Mouse (Mus musculus) common myeloid progenitor, adult 5-6 weeks (primary cell): ENCODE results near the gene Plekha5. TPM values are rescaled to one million over a fixed set of nuclear protein-coding genes. Genes with fewer than 3 reads are reported as not detected.
A peak's percentile ranks its signal among the peaks of the same experiment; 100 is the strongest.
"Not testable (repeated sequence)": the region's sequence is repeated elsewhere in the genome, so short reads cannot be mapped to it uniquely, and the experiment has no call there.

Experiments
- ATAC-seq: replicated peaks from 2 replicates; pipeline ENCODE4 v1.8.0; 2016; ENCODE audit warnings: low read depth, mild to moderate bottlenecking, moderate TSS enrichment, inconsistent platforms; ENCODE audit not compliant: poor library complexity, severe bottlenecking
- total RNA-seq: library from RNA; stranded (forward); fragments of 200-1000, 187-1606 nt; gene quantifications from 2 replicates; pipeline ENCODE4 v1.2.3, GENCODE M21; 2017

Gene Plekha5
- total RNA-seq, 1 experiment from 2014 or later: 15.6 TPM

DNA sequence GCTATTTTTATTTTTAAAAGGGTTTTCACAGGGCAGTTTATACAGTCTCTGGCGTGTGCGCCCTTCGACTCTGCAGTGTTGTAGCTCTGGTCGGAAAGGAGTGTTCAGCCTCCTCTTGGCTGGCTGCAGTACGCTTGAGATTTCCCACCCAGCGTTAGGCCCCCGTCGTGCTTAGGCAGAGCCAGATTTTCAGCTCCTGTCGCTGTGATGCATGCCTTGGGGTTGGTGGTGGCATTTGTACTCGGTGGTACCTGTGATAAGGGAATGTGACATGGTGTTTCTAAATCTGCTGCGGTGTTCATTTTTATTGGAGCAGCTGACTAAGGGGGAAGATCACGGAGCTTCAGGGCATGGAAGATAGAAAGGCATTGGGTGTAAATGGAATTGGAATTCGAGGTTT lies 95.2 kb downstream of the Plekha5 start:
- no peak for ATAC-seq

DNA sequence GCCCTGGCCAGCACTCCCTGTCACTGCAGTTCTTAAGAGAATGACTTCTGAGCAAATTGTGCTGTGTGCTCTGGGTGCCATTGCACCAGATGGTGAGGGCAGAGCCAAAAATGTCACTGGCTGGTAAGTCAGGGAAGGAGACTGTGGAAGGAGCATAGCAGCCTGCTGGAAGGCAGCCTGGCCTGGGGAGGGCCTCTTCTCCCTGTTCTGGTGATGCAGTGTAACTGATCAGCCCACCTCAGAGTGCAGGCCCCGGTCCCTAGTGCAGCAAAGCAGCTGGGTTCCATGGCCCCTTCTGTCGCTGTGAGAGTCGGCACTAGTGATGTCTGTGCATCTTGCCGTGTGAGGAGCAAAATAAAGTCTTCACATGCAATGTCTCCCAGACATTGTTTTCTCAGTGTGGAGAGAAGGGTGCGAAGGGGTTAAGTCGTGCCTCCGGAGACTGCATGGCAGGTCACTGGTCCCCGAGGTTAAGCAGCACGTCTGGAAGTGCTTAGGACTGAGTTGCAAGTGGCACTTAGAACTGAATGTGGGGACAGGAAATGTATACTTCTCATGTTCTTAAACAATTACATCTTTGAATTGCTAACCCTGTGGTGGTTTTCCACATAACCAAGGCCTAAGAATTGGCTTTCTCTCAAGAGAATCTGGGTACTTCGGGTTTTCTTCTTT lies 95.8 kb downstream of the Plekha5 start:
- no peak for ATAC-seq

GRCm38 (mm10) chr6:140520961-140521360 lies 97.1 kb downstream of the Plekha5 start:
- no peak for ATAC-seq

- ATAC-seq: no peak
Measured at GRCm38 (mm10) chr6:140521832-140522231, 98.0 kb downstream of the Plekha5 start.

- ATAC-seq: peak; percentile 58
Measured at GRCm38 (mm10) chr6:140523600-140523999, 99.7 kb downstream of the Plekha5 start.

- ATAC-seq: no peak
Measured at GRCm38 (mm10) chr6:140528414-140528813, 104.6 kb downstream of the Plekha5 start.

DNA sequence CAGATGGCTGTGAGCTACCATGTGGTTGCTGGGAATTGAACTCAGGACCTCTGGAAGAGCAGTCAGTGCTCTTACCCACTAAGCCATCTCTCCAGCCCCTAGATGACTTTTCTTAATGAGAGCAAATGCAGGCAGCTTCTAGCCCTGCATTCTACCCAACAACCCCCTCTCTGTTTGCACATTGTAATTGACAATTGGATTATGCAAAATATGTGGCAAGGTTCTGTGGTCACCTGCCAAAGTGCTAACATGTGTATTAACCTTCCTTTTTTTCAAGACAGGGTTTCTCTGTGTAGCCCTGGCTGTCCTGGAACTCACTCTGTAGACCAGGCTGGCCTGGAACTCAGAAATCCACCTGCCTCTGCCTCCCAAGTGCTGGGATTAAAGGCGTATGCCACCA lies 109.0 kb downstream of the Plekha5 start:
- ATAC-seq: not testable (repeated sequence)

- no peak for ATAC-seq
Measured at GRCm38 (mm10) chr6:140533606-140534005, 109.8 kb downstream of the Plekha5 start.

GRCm38 (mm10) chr6:140535504-140535903 lies 111.7 kb downstream of the Plekha5 start:
- ATAC-seq: no peak

- no peak for ATAC-seq
Measured at GRCm38 (mm10) chr6:140541919-140542318, 118.1 kb downstream of the Plekha5 start.

DNA sequence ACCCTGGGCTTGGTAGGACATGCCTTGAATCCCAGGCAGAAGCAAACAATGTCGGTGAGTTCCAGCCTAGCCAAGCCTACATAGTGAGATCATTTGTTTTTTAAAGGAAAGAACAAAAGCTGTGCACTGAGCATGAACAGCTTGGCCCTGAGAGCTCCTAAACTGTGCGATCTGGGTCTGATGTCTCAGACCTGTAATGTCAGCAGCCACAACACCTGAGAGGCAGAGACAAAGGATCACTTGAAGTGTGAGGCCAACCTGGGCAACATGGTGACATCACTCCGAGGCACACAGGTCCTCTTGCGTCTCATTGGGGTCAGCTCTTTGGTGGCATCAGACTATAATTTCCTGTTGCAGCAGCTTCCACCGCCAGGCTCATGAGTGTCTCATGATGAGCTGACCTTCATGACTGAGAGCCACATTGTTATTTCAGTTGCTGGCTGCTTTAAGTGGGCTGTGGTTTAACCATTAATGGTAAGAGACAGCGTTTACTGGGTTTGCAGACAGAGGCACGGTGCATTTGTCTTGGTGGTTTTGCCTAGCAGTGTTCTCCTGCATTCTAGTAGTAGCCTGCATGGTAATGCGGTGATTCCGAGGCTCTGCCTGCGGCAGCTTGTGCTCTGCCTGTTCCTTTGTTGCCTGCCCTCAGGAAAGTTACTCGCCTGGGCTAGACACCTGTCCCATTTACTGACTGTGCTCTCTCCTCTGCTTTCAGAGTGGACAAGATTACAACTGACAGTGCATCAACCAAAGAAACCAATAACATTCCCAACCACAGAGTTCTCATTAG lies 119.3 kb downstream of the Plekha5 start:
- ATAC-seq: no peak

DNA sequence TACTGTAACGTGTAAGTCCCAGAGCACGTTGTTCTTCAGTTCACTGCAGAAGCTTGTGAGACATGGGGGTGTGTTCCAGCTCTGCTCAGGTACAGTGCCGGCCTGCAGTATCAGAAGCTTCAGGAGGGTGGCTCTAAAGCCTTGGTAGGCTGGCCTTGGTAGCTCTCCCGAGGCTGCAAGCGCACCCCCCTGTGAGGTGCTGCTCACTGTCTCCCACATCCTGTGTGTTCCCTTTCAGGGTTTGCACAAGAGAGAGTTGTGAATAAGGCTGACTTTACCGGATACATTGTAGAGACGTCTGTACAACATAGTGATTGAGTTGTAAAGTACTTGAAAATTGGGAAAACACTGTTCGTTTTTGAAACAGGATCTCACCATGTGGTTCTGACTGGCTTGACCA lies 122.2 kb downstream of the Plekha5 start:
- ATAC-seq: no peak

DNA sequence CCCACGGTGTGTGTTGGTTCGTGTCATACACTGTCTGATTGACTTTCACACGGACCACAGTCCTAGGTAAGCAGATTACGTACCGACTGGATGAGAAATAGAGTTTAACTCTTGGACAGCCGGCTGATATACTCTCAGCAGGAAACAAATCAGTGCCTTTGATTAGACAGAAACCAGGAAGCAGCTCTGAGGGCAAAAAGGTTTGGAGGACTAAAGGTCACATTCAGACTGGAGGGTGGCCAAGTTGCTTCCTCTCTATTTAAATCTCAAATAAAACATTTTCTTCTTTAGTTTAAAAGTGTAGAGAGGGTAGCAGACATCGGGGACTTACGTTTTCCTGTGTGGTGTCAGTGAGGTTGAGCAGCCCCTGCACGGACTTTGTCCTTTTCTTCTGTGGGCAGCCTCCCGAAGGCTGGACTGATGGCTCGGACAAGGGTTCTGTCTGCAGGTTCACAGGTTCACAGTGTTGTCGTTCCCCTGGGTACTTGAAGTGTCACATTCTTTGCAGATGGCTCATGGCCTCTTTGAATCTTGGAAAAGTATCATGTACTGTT lies 122.9 kb downstream of the Plekha5 start:
- ATAC-seq: no peak

GRCm38 (mm10) chr6:140547203-140547944 lies 123.5 kb downstream of the Plekha5 start:
- ATAC-seq: no peak

- peak; percentile 46; the same call in 1 of the 2 replicates for ATAC-seq
Measured at GRCm38 (mm10) chr6:140548082-140548769, 124.4 kb downstream of the Plekha5 start.

DNA sequence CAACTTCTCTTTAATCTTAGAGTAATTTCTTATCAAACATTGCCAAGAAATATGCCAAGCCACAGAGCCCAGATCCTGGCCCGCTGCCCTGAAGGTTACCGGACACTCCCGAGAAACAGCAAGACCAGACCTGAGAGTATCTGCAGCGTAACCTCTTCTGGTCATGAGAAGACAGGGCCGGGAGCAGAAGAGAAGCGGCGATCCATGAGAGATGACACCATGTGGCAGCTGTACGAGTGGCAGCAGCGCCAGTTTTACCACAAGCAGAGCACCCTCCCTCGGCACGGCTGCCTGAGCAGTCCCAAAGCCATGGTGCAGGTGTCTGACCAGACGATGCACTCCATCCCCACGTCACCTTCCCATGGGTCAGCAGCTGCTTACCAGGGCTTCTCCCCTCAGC lies 126.9 kb downstream of the Plekha5 start:
- ATAC-seq: peak; percentile 36; the same call in 1 of the 2 replicates

DNA sequence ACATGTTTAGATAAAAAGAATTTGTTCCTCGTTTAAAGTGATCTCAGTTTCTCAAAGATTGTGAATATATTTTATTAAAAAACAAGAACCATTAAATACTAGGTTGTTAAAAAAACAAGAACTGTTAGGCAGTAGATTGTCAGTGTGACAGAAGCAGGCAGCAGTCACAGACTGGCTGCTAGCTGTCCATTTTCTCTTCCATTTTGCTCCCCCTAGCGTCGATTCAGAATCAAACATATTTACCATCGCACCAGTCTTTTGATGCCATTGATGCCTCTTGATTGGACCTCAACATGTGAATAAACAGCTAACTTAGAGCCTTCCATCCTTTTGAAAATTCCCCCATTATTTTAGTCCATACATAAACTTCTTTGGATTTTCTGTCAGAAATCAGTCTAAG lies 130.4 kb downstream of the Plekha5 start:
- no peak; the same call in 1 of the 2 replicates for ATAC-seq

GRCm38 (mm10) chr6:140559411-140559810 lies 135.6 kb downstream of the Plekha5 start:
- no peak for ATAC-seq

DNA sequence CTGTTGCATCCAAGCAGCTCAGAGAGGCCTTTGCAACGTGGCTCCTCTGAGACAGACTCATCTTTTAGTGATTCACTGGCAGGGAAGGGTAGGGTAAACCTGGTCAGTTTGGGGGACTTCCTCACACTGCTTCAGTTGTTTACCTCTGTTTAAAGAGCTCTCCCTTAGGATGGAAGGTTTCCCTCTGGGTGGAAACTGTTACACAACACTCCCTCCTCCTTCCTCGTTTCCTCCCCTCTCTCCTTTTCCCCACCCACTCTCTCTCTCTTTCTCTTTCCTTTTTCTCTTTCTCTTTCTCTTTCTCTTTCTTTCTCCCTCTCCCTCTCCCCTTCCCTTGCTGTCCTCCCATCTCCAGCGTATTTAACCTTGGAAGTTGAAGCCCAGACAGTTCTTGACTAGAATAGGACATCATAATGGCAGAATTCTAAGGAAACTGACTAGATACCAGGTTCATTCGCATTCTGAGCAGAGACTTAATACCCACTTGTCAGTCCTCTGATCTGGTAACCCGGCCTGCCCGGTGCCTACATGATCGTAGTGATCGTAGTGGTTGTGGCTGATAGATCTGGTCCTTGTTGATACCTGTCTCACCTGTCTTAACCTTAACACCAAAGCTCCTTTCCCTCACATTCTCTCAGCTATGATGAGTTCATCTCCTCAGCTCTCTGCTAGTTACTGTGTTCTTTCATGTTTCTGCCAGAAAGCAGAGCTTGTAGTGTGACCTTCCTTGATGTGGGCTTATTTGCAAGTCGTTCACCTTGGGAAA lies 137.5 kb downstream of the Plekha5 start:
- ATAC-seq: peak; percentile 75
